ENCODE assay signal across 12 mouse cellular contexts in the genomic region with DNA sequence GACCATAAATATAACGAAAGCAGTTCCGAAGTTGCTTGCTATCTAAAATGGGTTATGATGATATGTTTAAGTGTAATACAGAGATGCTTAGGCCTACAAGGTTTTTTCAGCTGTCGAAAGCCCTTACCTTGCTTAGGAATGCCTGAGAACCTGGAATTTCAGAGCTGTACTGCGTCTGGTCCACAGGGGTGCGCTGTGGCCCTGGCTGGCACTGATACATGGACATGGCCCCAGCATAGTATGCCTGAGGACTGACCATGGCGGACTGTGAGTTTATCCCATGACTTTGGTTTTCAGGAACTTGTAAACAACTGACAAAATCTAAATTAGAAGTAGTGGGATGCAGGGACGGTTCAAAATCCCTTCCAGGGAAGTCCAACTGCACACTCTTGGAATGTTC. TPM values are rescaled to one million over a fixed set of nuclear protein-coding genes. Genes with fewer than 3 reads are reported as not detected.
DNase-seq lines count a peak whose midpoint lies in the region; ATAC-seq and TF ChIP-seq lines count a peak whose summit lies in the region.
"Had no signal": no experiment of that assay in that cellular context is flagged by ENCODE, and none has a peak within 500 bp of the region (broad histone marks: within the 10 kb centered on the region; RNA-seq: fewer than 3 reads in every experiment).

No protein-coding gene starts in this region.

- peaks cover 53% of the 10 kb centered on the region for H3K36me3 ChIP-seq in liver, adult 2 months (ENCODE audit: control insufficient read depth, insufficient read depth, low read length)
- peaks cover 3% of the 10 kb centered on the region; the same call in 1 of the 2 replicates for H3K36me3 ChIP-seq in liver, embryonic 11.5 days (ENCODE audit: control insufficient read depth, insufficient read depth, low read length)

- WGBS in liver, adult 2 months, result 77% methylated on average over 7 of the region's 7 CpGs
- 86% methylated on average over 7 of the region's 7 CpGs for WGBS in liver, embryonic 11.5 days

- peak; percentile 75 for TF ChIP-seq CTCF in liver, adult 2 months (IDR thresholded peaks at IDR 0.05; ENCODE audit: low read depth, low read length)

- DNase-seq in heart, adult 11 months, result peak; percentile 61
- DNase-seq in heart, postnatal 14 days, result no peak
- no peak for DNase-seq in liver, adult 2 months (ENCODE audit: extremely low read depth, low read depth, low spot score)
- no peak for DNase-seq in liver, embryonic 11.5 days (ENCODE audit: low spot score)
- peak; percentile 38 for DNase-seq in NIH3T3 (ENCODE audit: low read depth)
- DNase-seq in lung, postnatal 10 days, result peak; percentile 18
- DNase-seq in T-cell, adult 2 months (ENCODE audit: low spot score), result no peak
- DNase-seq in urinary bladder, postnatal 36 days (ENCODE audit: low spot score in 2 of 2), result no peak
- DNase-seq: cerebellum, adult 18-20 months; heart, postnatal 10 days had no signal

- H3K79me2 ChIP-seq in liver, adult 2 months (ENCODE audit: control insufficient read depth, insufficient read depth, low read length), result no peaks in the 10 kb centered on the region; the same call in 1 of the 2 replicates

- H3K27ac ChIP-seq in liver, adult 2 months (replicated peaks; ENCODE audit: insufficient read depth, low read depth, low read length), result peak overlapping the region; percentile 22
- no peak overlapping the region for H3K27ac ChIP-seq in liver, embryonic 11.5 days (ENCODE audit: low read depth, low read length)
- H3K27ac ChIP-seq: embryonic facial prominence, embryonic 15.5 days had no signal

- H3K9ac ChIP-seq in liver, adult 2 months (ENCODE audit: low read depth, low read length), result no peak overlapping the region
- no peak overlapping the region for H3K9ac ChIP-seq in liver, embryonic 11.5 days (ENCODE audit: low read depth, low read length)
- H3K9ac ChIP-seq: embryonic facial prominence, embryonic 15.5 days had no signal

- H3K9me3 ChIP-seq in liver, embryonic 11.5 days (ENCODE audit: control insufficient read depth, low read length), result no peaks in the 10 kb centered on the region
- H3K9me3 ChIP-seq: embryonic facial prominence, embryonic 15.5 days had no signal

- intact Hi-C loops in heart, postnatal 14 days (cut with DNase I), result no loop called here

- H3K4me1 ChIP-seq in liver, adult 2 months (ENCODE audit: control insufficient read depth, insufficient read depth, low read length), result peaks cover 11% of the 10 kb centered on the region
- H3K4me1 ChIP-seq in liver, embryonic 11.5 days (replicated peaks; ENCODE audit: control insufficient read depth, insufficient read depth, low read length), result no peaks in the 10 kb centered on the region
- H3K4me1 ChIP-seq: embryonic facial prominence, embryonic 15.5 days had no signal

- no peaks in the 10 kb centered on the region for H3K27me3 ChIP-seq in liver, adult 2 months (ENCODE audit: control insufficient read depth, insufficient read depth, low read length)
- no peaks in the 10 kb centered on the region for H3K27me3 ChIP-seq in liver, embryonic 11.5 days (replicated peaks; ENCODE audit: control insufficient read depth, insufficient read depth, low read length)
- H3K27me3 ChIP-seq: embryonic facial prominence, embryonic 15.5 days had no signal

- H3K4me2 ChIP-seq in liver, embryonic 11.5 days, result no peak overlapping the region
- H3K4me2 ChIP-seq: embryonic facial prominence, embryonic 15.5 days had no signal

- no peak for ATAC-seq in liver, embryonic 11.5 days (replicated peaks; ENCODE audit: low FRiP score)

- TF ChIP-seq POLR2A in liver, adult 2 months (IDR thresholded peaks at IDR 0.05; ENCODE audit: extremely low read depth, insufficient read depth, low read length), result no peak

- no peak overlapping the region for H3K4me3 ChIP-seq in liver, adult 2 months (ENCODE audit: insufficient read depth, low read depth, low read length)
- H3K4me3 ChIP-seq in liver, embryonic 11.5 days (ENCODE audit: low read depth, low read length), result no peak overlapping the region
- H3K4me3 ChIP-seq: embryonic facial prominence, embryonic 15.5 days; myocyte had no signal

RNA-seq across cellular contexts. Expression of a gene that starts 31.3 kb away (rescaled TPM):
- 1 to 10 TPM; 4.6 to 6.1 TPM for total RNA-seq in heart, postnatal 14 days (2021)
- 26.5 and 27.2 TPM in 2 replicates for total RNA-seq in liver, adult 2 months (2014; rRNA removed)
- 10.1 and 11.5 TPM in 2 replicates for polyA plus RNA-seq in liver, adult 2 months (2012; rRNA removed)
- 3.1 and 3.4 TPM in 2 replicates for polyA plus RNA-seq in liver, embryonic 11.5 days (2014; fragmentation: Nextera tagmentation; extraction: Ambion mirVana)

Comparison
In these comparisons a context has a peak if more than half of its experiments do, and no peak if none do; other contexts are left out.
1. DNase-seq: peak in heart, adult 11 months (single experiment), NIH3T3 (single experiment) and lung, postnatal 10 days (single experiment); none in heart, postnatal 14 days (0 of 2), liver, adult 2 months (single experiment), liver, embryonic 11.5 days (single experiment), T-cell, adult 2 months (single experiment) and urinary bladder, postnatal 36 days (0 of 2).